Mouse (Mus musculus) CH12.LX (cell line): ENCODE measurements around the gene Fgfr2.

Source experiments
- CTCF ChIP-seq, 2 experiments: IDR thresholded peaks in 1 of 2; conservative IDR thresholded peaks in 1 of 2; 2 replicates each; pipeline ENCODE4 v1.5.1; 2011 to 2012; ENCODE audit warnings: low read depth in 2 of 2, low read length in 2 of 2, improper control_type of control experiment in 1 of 2, inconsistent platforms in 1 of 2, mild to moderate bottlenecking in 1 of 2, moderate library complexity in 1 of 2
- E2F4 ChIP-seq: IDR thresholded peaks from 2 replicates; pipeline ENCODE4 v1.6.1; 2011; ENCODE audit warnings: low read depth, low read length, improper control_type of control experiment; ENCODE audit not compliant: insufficient replicate concordance
- MEF2A ChIP-seq: IDR thresholded peaks from 2 replicates; pipeline ENCODE4 v1.6.1; 2014; ENCODE audit warnings: low read depth, mild to moderate bottlenecking, inconsistent platforms, low read length, improper control_type of control experiment, borderline replicate concordance
- PAX5 ChIP-seq: IDR thresholded peaks from 2 replicates; pipeline ENCODE4 v1.6.1; 2012; ENCODE audit warnings: low read length, inconsistent platforms, mixed read lengths
- POLR2AphosphoS2 ChIP-seq: IDR thresholded peaks from 2 replicates; pipeline ENCODE4 v1.6.1; 2011; ENCODE audit warnings: low read depth, low read length, improper control_type of control experiment
- SMC3 ChIP-seq: IDR thresholded peaks from 2 replicates; pipeline ENCODE4 v1.6.1; 2011; ENCODE audit warnings: low read depth, low read length, improper control_type of control experiment
- USF1 ChIP-seq: IDR thresholded peaks from 2 replicates; pipeline ENCODE4 v1.6.1; 2014; ENCODE audit warnings: low read depth, mild to moderate bottlenecking, inconsistent platforms, low read length, improper control_type of control experiment

DNA sequence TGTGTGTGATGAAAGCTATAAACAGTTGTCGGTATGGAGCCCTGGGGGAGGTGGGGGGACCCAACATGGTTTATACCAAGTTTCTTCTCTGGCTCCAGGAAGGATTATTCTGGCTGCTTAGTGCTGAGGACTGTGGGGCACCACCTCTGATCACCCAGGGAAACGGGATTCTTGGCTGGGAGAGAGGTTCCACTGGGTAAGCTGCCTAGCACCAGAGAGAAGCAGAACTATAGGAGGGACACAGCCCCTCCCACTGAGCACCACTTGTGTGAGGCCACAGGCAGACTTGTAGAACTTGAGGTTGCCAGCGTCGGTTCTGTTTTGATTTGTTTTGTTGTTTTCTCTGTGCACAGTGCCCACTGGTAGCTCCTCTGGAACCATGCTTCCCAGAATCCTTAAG is 269.2 kb downstream of the Fgfr2 start:
- TF ChIP-seq POLR2AphosphoS2 (no peak), CTCF (conservative IDR thresholded peaks at IDR 0.05 in 1 of 2, IDR thresholded peaks at IDR 0.05 in 1 of 2; ENCODE audit: low read depth in 2 of 2, low read length in 2 of 2) (no peak), MEF2A (no peak), SMC3 (no peak), E2F4 (no peak), USF1 (no peak), PAX5 (no peak)
